Mouse (Mus musculus): ENCODE measurements around the gene Rpgrip1.

DNA sequence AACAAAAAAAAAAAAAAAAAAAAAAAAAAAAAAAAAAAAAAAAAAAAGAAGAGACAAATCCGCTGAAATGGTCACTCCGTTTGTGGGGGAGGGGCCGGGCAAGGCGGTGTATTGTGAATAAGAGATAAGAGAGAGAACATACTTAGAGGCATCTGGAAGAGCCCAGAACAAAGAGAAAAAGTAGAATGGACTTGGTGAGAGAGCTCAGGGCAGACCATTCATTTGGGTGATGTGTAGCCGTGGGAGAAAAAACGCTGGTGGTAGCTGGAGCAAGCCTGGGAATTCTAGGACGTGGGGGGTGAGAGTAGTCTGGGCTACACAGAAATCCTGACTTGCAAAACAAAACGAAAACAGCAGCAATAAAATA, 7.9 kb downstream of the Rpgrip1 start:
- TF ChIP-seq CTCF (IDR thresholded peaks at IDR 0.05; ENCODE audit: low read depth) (no peak), EP300 (optimal IDR thresholded peaks at IDR 0.05) (no peak)
